Mouse (Mus musculus) gastrocnemius, adult 18-20 months (tissue): ENCODE data around the gene Gm8113. TPM values are rescaled to one million over a fixed set of nuclear protein-coding genes. Genes with fewer than 3 reads are reported as not detected.
A peak's percentile ranks its signal among the peaks of the same experiment; 100 is the strongest.
"Not testable (repeated sequence)": the region's sequence is repeated elsewhere in the genome, so short reads cannot be mapped to it uniquely, and the experiment has no call there.

Source experiments
- DNase-seq: peaks from one replicate; pipeline ENCODE4 v3.0.0; 2021; ENCODE audit warnings: low spot score
- long read RNA-seq, 2 experiments: library from polyadenylated mRNA; stranded (forward); transcript quantifications; one replicate each; pipeline ENCODE4 v2.0.0; 2021
- total RNA-seq, 2 experiments: library from RNA; stranded (reverse); gene quantifications; 2 replicates each; pipeline ENCODE4 v1.2.3; 2021

Gene Gm8113
- under 1 TPM; 0.11 to 0.50 TPM for total RNA-seq
- long read RNA-seq, experiment 1: 0 reads
- long read RNA-seq, experiment 2: 0 reads

GRCm38 (mm10) chr14:43924688-43925403 is at the start of gene Gm8113:
Gene Gm8113, plus strand, starts transcription at chr14:43925390.
- peak; percentile 18 for DNase-seq

- not testable (repeated sequence) for DNase-seq
Observed at GRCm38 (mm10) chr14:43875417-43875816, 49.8 kb upstream of the Gm8113 start, which contains the start of gene Ear1. Gene Ear1, minus strand, starts transcription at chr14:43875517.

- DNase-seq: not testable (repeated sequence)
Observed at GRCm38 (mm10) chr14:43877789-43878188, 47.4 kb upstream of the Gm8113 start.

GRCm38 (mm10) chr14:43879966-43880545 is 45.1 kb upstream of the Gm8113 start:
- DNase-seq: not testable (repeated sequence)

- DNase-seq: not testable (repeated sequence)
Observed at GRCm38 (mm10) chr14:43886235-43886634, 39.0 kb upstream of the Gm8113 start.

GRCm38 (mm10) chr14:43891288-43891687 is 33.9 kb upstream of the Gm8113 start:
- not testable (repeated sequence) for DNase-seq

GRCm38 (mm10) chr14:43895357-43895756 is 29.8 kb upstream of the Gm8113 start:
- DNase-seq: not testable (repeated sequence)

GRCm38 (mm10) chr14:43898577-43898976 is 26.6 kb upstream of the Gm8113 start:
- not testable (repeated sequence) for DNase-seq

GRCm38 (mm10) chr14:43918214-43918613 is 7.0 kb upstream of the Gm8113 start:
- DNase-seq: not testable (repeated sequence)

- DNase-seq: not testable (repeated sequence)
Observed at GRCm38 (mm10) chr14:43923459-43923858, 1.7 kb upstream of the Gm8113 start, which contains the start of gene Ear10. Gene Ear10, minus strand, starts transcription at chr14:43923559.

GRCm38 (mm10) chr14:43925404-43925950 is 287 bp downstream of the Gm8113 start:
- DNase-seq: not testable (repeated sequence)

GRCm38 (mm10) chr14:43932991-43933390 is 7.8 kb downstream of the Gm8113 start:
- DNase-seq: peak; percentile 2

- DNase-seq: not testable (repeated sequence)
Observed at GRCm38 (mm10) chr14:43933399-43933798, 8.2 kb downstream of the Gm8113 start.

GRCm38 (mm10) chr14:43953382-43953781 is 28.2 kb downstream of the Gm8113 start:
- not testable (repeated sequence) for DNase-seq

- not testable (repeated sequence) for DNase-seq
Observed at GRCm38 (mm10) chr14:43955074-43955473, 29.9 kb downstream of the Gm8113 start.

- DNase-seq: not testable (repeated sequence)
Observed at GRCm38 (mm10) chr14:43956769-43957168, 31.6 kb downstream of the Gm8113 start, which contains the start of gene Ang5. Gene Ang5, plus strand, starts transcription at chr14:43957069.

Other genes starting within 250 kb of the Gm8113 start
- not detected for gene Gm8165, start 248.2 kb upstream of the Gm8113 start, total RNA-seq
- gene Gm7324, start 227.6 kb upstream of the Gm8113 start, total RNA-seq: under 1 TPM; 0.24 to 0.25 TPM
- not detected for gene Gm16506, start 197.9 kb upstream of the Gm8113 start, total RNA-seq
- gene Gm6526, start 177.5 kb upstream of the Gm8113 start, total RNA-seq: not detected
- gene Gm8180, start 140.6 kb upstream of the Gm8113 start, total RNA-seq: not detected
- gene Ear1, start 49.9 kb upstream of the Gm8113 start, total RNA-seq: not detected
- gene Ear10, start 1.8 kb upstream of the Gm8113 start, total RNA-seq: not detected
- not detected for gene Ang5, start 31.7 kb downstream of the Gm8113 start, total RNA-seq
- gene Ang6, start 76.9 kb downstream of the Gm8113 start, total RNA-seq: not detected
- gene Ear2, start 177.3 kb downstream of the Gm8113 start, total RNA-seq: under 1 TPM; 0.34 to 0.45 TPM
- gene Gm3327, start 198.5 kb downstream of the Gm8113 start, total RNA-seq: not detected